Mouse (Mus musculus) neural tube, embryonic 11.5 days (tissue): ENCODE measurements around the gene Tacc2. TPM values are rescaled to one million over a fixed set of nuclear protein-coding genes. Genes with fewer than 3 reads are reported as not detected.
A peak's percentile ranks its signal among the peaks of the same experiment; 100 is the strongest.

Experiments
- ATAC-seq: fragments of 200-750 bp; cut with Nextera tagmentation; 2 replicates; pipeline ENCODE4 v1.8.0; 2017; ENCODE audit warnings: moderate number of reproducible peaks, mild to moderate bottlenecking, moderate TSS enrichment, moderate library complexity; ENCODE audit not compliant: insufficient read depth, low FRiP score, low TSS enrichment
- DNase-seq: peaks from one replicate; pipeline ENCODE4 v3.0.0-alpha.2; 2015; ENCODE audit warnings: low spot score
- H3K27ac ChIP-seq: fragments of 300-500 bp; sonication (generic); 2 replicates; pipeline ENCODE4 v1.5.1; 2014; ENCODE audit warnings: low read depth, mild to moderate bottlenecking, low read length
- H3K27me3 ChIP-seq: fragments of 300-500 bp; sonication (generic); 2 replicates; pipeline ENCODE4 v1.6.1; 2014; ENCODE audit warnings: mild to moderate bottlenecking, low read length, mixed read lengths; ENCODE audit not compliant: control insufficient read depth, insufficient read depth
- H3K36me3 ChIP-seq: fragments of 300-500 bp; sonication (generic); 2 replicates; pipeline ENCODE4 v1.6.1; 2014; ENCODE audit warnings: mild to moderate bottlenecking, low read length, moderate library complexity, mixed read lengths; ENCODE audit not compliant: control insufficient read depth, insufficient read depth
- H3K4me1 ChIP-seq: fragments of 300-500 bp; sonication (generic); 2 replicates; pipeline ENCODE4 v1.6.1; 2014; ENCODE audit warnings: low read length, mixed read lengths; ENCODE audit not compliant: control insufficient read depth, insufficient read depth
- H3K4me2 ChIP-seq: fragments of 300-500 bp; sonication (generic); 2 replicates; pipeline ENCODE4 v1.6.1; 2014; ENCODE audit warnings: low read depth, mild to moderate bottlenecking, moderate library complexity
- H3K4me3 ChIP-seq: fragments of 300-500 bp; sonication (generic); 2 replicates; pipeline ENCODE4 v1.5.1; 2014; ENCODE audit warnings: low read depth, low read length
- H3K9ac ChIP-seq: fragments of 300-500 bp; sonication (generic); 2 replicates; pipeline ENCODE4 v1.6.1; 2014; ENCODE audit warnings: mild to moderate bottlenecking, low read length
- H3K9me3 ChIP-seq: fragments of 300-500 bp; sonication (generic); 2 replicates; pipeline ENCODE4 v1.6.1; 2016; ENCODE audit warnings: low read length; ENCODE audit not compliant: control insufficient read depth
- WGBS: fragments of 180-500 bp; shearing (Covaris S2); extraction: QIAGEN DNeasy Blood & Tissue Kit; methylation state at CpG from one replicate; pipeline ENCODE4 v1.1.7; 2014; 5-methylcytosine and 5-hydroxymethylcytosine counted together
- polyA plus RNA-seq: library from polyadenylated mRNA; unstranded; fragments of >200 nt; fragmentation: Nextera tagmentation; extraction: Ambion mirVana; gene quantifications from 2 replicates; pipeline ENCODE4 v1.2.1, GENCODE M21; 2014

Gene Tacc2
- polyA plus RNA-seq, 1 experiment from 2014 or later, result 62.6 TPM

DNA sequence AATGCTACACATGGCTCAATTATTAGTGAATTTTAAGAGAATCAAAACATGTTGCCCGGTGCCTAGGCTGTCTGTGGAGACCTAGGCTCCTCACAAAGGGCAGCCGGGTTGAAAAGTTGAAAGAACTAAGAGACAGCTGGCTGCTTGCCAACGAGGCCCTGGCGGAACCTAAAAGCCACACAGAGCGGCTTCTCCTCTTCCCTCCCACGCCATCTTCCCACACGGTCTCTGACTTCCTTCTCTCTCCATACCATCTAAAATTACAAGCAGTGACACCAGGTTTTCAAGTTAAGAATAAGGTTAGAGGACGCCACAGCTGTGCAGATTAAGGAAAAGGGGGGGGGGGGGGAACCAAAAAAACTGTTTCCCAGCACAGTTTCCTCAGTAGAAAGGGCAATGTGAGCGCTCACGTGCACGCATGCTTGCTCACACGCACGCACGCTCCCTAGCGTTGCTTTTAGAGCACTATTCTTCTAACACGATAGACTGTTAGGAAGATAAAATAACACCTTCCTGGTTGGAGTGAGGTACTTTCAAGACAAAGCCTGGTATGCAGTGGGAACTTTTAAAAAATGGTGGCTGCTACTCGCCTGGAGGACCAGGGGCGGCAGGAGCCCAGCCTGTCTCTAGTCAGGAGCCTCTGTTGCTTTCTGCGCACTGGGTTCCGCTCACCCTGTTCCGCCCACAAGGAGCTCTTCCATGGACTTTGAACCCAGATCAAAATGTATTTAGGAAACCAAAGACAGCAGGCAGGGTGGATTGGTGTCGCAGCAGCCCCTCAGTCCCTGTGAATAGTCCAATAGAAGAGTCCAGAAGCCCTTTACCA is 54.5 kb downstream of the Tacc2 start:
- Histone ChIP-seq H3K4me2 (no peak overlapping the region), H3K9ac (no peak overlapping the region), H3K27me3 (no peaks in the 10 kb centered on the region), H3K9me3 (no peaks in the 10 kb centered on the region), H3K36me3 (no peaks in the 10 kb centered on the region), H3K27ac (no peak overlapping the region), H3K4me1 (no peaks in the 10 kb centered on the region), H3K4me3 (no peak overlapping the region)
- WGBS, result 68% methylated on average over 22 of the region's 22 CpGs
- ATAC-seq (no peak), DNase-seq (peak; percentile 55)

GRCm38 (mm10) chr7:130632379-130632732 is 55.1 kb downstream of the Tacc2 start:
- Histone ChIP-seq H3K4me2 (no peak overlapping the region), H3K9ac (no peak overlapping the region), H3K4me1 (no peaks in the 10 kb centered on the region), H3K27me3 (no peaks in the 10 kb centered on the region), H3K27ac (no peak overlapping the region), H3K4me3 (no peak overlapping the region), H3K9me3 (no peaks in the 10 kb centered on the region), H3K36me3 (no peaks in the 10 kb centered on the region)
- DNase-seq (no peak), ATAC-seq (no peak)
- 90% methylated on average over 5 of the region's 5 CpGs for WGBS

DNA sequence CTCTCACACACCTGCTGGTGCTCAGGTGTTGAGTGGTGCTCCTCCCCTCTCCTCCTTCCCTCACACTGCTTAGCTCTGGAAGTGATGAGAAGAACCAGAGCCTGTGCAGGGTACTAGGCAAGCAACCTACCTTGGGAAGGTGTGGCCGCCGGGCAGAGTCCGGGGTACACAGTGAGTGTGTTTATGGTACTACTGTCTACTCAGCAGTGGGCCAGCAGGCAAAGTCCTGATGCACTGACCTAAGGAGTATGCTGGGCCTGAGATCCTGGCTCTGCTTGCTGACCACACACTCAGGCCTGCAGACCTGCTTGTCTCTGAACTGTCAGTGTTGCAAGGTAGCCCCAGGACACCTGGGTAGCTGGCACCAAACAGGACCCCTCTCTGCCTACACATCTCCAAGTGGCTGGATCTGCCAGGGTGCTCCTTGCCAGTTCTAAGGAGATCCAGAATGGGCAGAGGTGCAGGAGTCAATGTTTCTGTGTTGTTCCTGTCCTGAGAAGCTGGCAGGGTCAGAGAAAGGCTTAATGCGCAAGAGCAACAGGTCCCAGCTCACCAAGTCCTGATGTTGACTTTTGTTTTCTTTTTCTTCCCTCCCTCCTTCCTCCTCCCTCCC is 57.1 kb downstream of the Tacc2 start:
- Histone ChIP-seq H3K27ac (no peak overlapping the region), H3K4me2 (no peak overlapping the region), H3K4me3 (no peak overlapping the region), H3K9me3 (no peaks in the 10 kb centered on the region), H3K9ac (no peak overlapping the region), H3K4me1 (no peaks in the 10 kb centered on the region), H3K27me3 (no peaks in the 10 kb centered on the region), H3K36me3 (no peaks in the 10 kb centered on the region)
- DNase-seq, result no peak
- 94% methylated on average over 4 of the region's 4 CpGs for WGBS
- no peak for ATAC-seq

GRCm38 (mm10) chr7:130635212-130635611 is 58.0 kb downstream of the Tacc2 start:
- H3K4me1 ChIP-seq, result no peaks in the 10 kb centered on the region
- no peak overlapping the region for H3K27ac ChIP-seq
- WGBS, result 60% methylated on average over 7 of the region's 7 CpGs
- no peaks in the 10 kb centered on the region for H3K36me3 ChIP-seq
- no peaks in the 10 kb centered on the region for H3K27me3 ChIP-seq
- no peak overlapping the region for H3K9ac ChIP-seq
- ATAC-seq (no peak), DNase-seq (no peak)
- no peak overlapping the region for H3K4me2 ChIP-seq
- H3K9me3 ChIP-seq, result no peaks in the 10 kb centered on the region
- H3K4me3 ChIP-seq, result no peak overlapping the region

DNA sequence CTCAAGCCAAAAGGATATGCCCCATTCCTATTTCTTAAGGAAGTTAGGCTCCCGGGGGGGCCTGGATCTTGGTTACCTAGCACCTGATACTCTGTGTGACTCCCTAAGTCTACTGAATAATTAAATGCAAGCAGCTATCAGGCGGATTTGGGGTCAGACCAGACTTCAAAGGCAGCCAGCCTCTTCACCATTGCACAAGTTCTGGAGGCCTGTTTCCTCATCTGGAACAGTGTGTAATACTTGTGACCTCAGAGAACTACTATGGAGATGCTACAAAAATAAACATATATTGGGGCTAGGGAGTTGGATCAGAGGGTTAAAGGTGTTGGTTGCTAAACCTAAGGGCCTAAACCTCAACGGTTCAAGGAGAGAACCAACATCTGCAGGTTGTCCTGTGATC is 59.0 kb downstream of the Tacc2 start:
- Histone ChIP-seq H3K27ac (no peak overlapping the region), H3K9ac (no peak overlapping the region), H3K36me3 (no peaks in the 10 kb centered on the region), H3K4me2 (no peak overlapping the region), H3K4me1 (no peaks in the 10 kb centered on the region), H3K4me3 (no peak overlapping the region), H3K9me3 (no peaks in the 10 kb centered on the region), H3K27me3 (no peaks in the 10 kb centered on the region)
- DNase-seq, result no peak
- 81% methylated on average over 3 of the region's 3 CpGs for WGBS
- ATAC-seq, result no peak

DNA sequence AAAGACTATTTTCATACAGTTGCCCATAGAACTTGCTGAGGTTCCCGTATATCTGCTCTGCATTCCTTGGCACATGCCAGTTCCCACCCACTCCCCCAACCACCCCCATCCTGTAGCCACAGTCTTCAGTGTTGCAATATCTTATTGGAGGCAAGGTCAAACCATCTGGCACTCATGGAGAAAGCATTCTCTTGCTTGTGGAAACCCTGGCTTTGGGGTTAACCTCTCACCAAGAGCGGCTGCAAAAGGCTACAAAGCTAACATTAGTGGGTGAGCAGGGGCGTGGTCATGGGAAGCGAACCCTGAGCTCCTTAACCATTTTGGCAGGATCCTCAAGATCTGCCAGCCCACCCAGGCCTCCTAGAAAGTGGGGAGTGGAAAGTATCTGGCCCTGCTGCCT is 59.7 kb downstream of the Tacc2 start:
- Histone ChIP-seq H3K9ac (no peak overlapping the region), H3K9me3 (no peaks in the 10 kb centered on the region), H3K4me2 (no peak overlapping the region), H3K4me3 (no peak overlapping the region), H3K4me1 (no peaks in the 10 kb centered on the region), H3K27ac (no peak overlapping the region), H3K36me3 (no peaks in the 10 kb centered on the region), H3K27me3 (no peaks in the 10 kb centered on the region)
- no peak for DNase-seq
- WGBS, result 88% methylated on average over 4 of the region's 4 CpGs
- ATAC-seq, result no peak

- H3K4me3 ChIP-seq, result no peak overlapping the region
- H3K9me3 ChIP-seq, result no peaks in the 10 kb centered on the region
- WGBS, result 32% methylated on average over 6 of the region's 6 CpGs
- DNase-seq (no peak), ATAC-seq (no peak)
- H3K4me2 ChIP-seq, result no peak overlapping the region
- H3K27me3 ChIP-seq, result no peaks in the 10 kb centered on the region
- no peaks in the 10 kb centered on the region for H3K4me1 ChIP-seq
- H3K9ac ChIP-seq, result no peak overlapping the region
- H3K36me3 ChIP-seq, result no peaks in the 10 kb centered on the region
- H3K27ac ChIP-seq, result peak overlapping the region; percentile 40
Observed at GRCm38 (mm10) chr7:130637811-130638210, 60.6 kb downstream of the Tacc2 start.

DNA sequence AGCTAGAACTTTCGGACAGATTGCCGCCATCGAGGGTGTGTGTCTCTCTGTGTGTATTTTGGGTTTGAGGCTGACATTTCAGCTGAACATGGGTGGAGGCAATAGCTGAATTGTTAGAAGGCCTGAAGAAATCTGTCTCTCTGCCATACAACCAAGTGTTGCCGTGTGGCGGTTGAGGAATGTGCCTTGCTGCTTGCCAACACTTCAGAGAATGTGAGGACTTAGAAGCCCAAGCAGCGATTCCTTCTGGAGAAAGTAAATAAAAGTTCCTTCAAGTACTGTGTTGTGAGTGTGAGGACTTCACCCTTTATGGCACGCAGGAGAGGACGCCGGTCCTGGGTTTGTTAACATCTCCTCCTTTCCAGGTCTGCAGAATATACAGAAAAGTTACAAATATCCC is 63.4 kb downstream of the Tacc2 start:
- H3K27ac ChIP-seq, result no peak overlapping the region
- H3K4me2 ChIP-seq, result no peak overlapping the region
- no peaks in the 10 kb centered on the region for H3K4me1 ChIP-seq
- H3K9me3 ChIP-seq, result no peaks in the 10 kb centered on the region
- no peaks in the 10 kb centered on the region for H3K27me3 ChIP-seq
- no peak overlapping the region for H3K4me3 ChIP-seq
- no peak overlapping the region for H3K9ac ChIP-seq
- no peaks in the 10 kb centered on the region for H3K36me3 ChIP-seq
- ATAC-seq, result no peak
- 95% methylated on average over 9 of the region's 9 CpGs for WGBS
- no peak for DNase-seq
